Mouse (Mus musculus) layer of hippocampus, postnatal 10 days (tissue): Measurements from ENCODE around the gene Adk. TPM values are rescaled to one million over a fixed set of nuclear protein-coding genes. Genes with fewer than 3 reads are reported as not detected.
"Not testable (repeated sequence)": the region's sequence is repeated elsewhere in the genome, so short reads cannot be mapped to it uniquely, and the experiment has no call there.

Source experiments
- DNase-seq, 2 experiments: peaks; one replicate each; pipeline ENCODE4 v3.0.0; 2021; ENCODE audit warnings: low spot score in 2 of 2
- total RNA-seq, 2 experiments: library from RNA; stranded (reverse); gene quantifications; 2 replicates each; pipeline ENCODE4 v1.2.3; 2021

Gene Adk
- total RNA-seq, 2 experiments from 2014 or later = 70.3 to 70.6 TPM

GRCm38 (mm10) chr14:21062766-21063513 lies 10.6 kb downstream of the Adk start:
- no peak for DNase-seq

- no peak for DNase-seq
Observed at GRCm38 (mm10) chr14:21064321-21064720, 11.9 kb downstream of the Adk start.

GRCm38 (mm10) chr14:21065490-21066162 lies 13.3 kb downstream of the Adk start:
- no peak for DNase-seq

GRCm38 (mm10) chr14:21069594-21069993 lies 17.2 kb downstream of the Adk start:
- DNase-seq = no peak

- no peak for DNase-seq
Observed at GRCm38 (mm10) chr14:21073981-21074380, 21.6 kb downstream of the Adk start.

GRCm38 (mm10) chr14:21074398-21075320 lies 22.3 kb downstream of the Adk start:
- DNase-seq = no peak

- peak; percentile 87 to 92 for DNase-seq
Observed at GRCm38 (mm10) chr14:21075751-21076500, 23.6 kb downstream of the Adk start.

GRCm38 (mm10) chr14:21076501-21077194 lies 24.3 kb downstream of the Adk start:
- no peak for DNase-seq

- no peak for DNase-seq
Observed at GRCm38 (mm10) chr14:21077939-21078338, 25.6 kb downstream of the Adk start.

GRCm38 (mm10) chr14:21078511-21078910 lies 26.1 kb downstream of the Adk start:
- no peak for DNase-seq

GRCm38 (mm10) chr14:21082823-21083222 lies 30.4 kb downstream of the Adk start:
- no peak for DNase-seq

GRCm38 (mm10) chr14:21085666-21086065 lies 33.3 kb downstream of the Adk start:
- DNase-seq = no peak

- DNase-seq = no peak
Observed at GRCm38 (mm10) chr14:21086106-21086505, 33.7 kb downstream of the Adk start.

GRCm38 (mm10) chr14:21086827-21087351 lies 34.5 kb downstream of the Adk start:
- DNase-seq = no peak

- no peak for DNase-seq
Observed at GRCm38 (mm10) chr14:21087390-21088060, 35.2 kb downstream of the Adk start.

GRCm38 (mm10) chr14:21088731-21089130 lies 36.4 kb downstream of the Adk start:
- DNase-seq = no peak

GRCm38 (mm10) chr14:21090400-21090799 lies 38.0 kb downstream of the Adk start:
- no peak for DNase-seq

GRCm38 (mm10) chr14:21090930-21091486 lies 38.6 kb downstream of the Adk start:
- no peak for DNase-seq

- DNase-seq = not testable (repeated sequence)
Observed at GRCm38 (mm10) chr14:21094161-21094560, 41.8 kb downstream of the Adk start.
